Mouse (Mus musculus) brain, adult 2 months (tissue): ENCODE results near the gene Adam25.
"Not testable (repeated sequence)": the region's sequence is repeated elsewhere in the genome, so short reads cannot be mapped to it uniquely, and the experiment has no call there.

Experiments used
- DNase-seq: peaks from one replicate; pipeline ENCODE4 v3.0.0; 2011; ENCODE audit warnings: low read depth, low spot score

Gene Adam25

DNA sequence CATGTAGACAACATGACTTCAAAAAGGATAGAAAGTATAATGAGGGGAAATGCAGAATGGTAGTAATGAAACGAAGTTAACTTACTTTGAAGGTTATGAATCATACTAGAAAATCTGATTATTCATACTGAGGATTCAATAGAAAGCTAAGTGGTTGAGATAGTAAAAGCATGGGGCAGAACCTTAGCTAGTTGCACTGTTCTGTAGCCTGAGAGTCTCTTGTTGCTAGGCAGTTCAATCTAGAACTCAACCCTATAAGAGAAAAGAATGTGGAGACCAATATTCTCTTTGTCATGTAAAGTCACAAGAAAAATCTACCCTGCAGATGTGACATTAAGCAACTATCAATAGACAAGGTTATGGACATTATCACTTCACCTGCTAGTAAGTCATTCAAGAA is at the start of gene Adam25:
Gene Adam25, plus strand, starts transcription at position 301 of the 400 bp plus-strand sequence.
- DNase-seq = not testable (repeated sequence)

DNA sequence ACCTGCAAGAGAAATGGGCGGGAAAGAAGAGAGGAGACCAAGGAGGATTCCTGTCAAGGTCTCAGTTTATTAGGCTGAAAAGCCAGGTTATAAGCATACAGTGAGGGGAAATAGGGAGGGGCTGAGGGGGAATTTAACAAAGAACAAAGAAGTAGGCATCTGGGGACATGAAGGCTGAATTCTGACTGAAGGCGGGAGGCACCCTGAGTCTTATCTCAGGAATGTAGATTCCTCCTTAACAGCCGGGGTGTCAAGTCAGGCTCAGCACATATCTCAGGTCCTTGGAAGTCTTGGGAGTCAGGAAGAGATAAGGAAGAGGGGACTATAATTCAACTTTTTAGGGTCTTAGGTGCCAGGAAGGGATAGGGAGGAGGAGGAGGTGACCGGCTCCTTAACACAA is 36.6 kb upstream of the Adam25 start:
- not testable (repeated sequence) for DNase-seq

DNA sequence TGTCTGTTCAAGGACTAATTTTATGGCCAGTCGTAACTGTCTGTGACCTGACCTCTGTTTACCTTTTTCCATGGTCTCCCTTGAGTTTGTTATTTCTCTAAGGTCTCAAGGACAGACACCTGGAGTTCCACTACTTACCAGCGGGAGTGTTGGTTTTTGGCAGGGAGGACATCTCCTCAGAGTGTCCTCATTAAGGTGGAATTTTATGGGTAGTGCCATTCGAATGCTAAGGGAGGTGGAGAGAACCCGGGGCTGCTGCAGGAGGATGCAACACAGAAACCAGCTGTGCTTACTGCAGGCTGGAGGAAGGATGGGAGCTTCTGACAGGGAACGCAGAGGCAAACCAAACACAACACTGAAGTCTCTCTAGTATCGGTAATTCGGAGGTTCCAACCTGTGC is 36.0 kb upstream of the Adam25 start:
- DNase-seq = no peak

DNA sequence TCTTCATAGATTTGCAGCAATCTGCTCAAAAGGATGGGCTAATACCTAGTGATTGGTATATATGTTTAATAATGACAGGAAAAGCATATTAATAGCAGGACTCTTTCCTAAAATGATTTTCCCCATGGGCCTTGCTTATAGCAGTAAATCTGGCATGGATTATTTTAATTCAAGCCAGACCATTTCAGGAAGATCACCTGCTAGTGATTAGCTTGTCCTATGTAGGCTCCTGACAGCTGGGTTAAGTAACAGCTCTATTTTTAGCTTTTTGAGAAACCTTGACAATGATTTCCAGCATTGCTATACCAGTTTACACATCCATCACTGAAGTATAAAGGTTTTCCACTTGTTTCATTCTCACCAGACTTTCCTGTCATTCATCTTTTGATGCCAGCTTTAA is 31.3 kb downstream of the Adam25 start:
- no peak for DNase-seq

DNA sequence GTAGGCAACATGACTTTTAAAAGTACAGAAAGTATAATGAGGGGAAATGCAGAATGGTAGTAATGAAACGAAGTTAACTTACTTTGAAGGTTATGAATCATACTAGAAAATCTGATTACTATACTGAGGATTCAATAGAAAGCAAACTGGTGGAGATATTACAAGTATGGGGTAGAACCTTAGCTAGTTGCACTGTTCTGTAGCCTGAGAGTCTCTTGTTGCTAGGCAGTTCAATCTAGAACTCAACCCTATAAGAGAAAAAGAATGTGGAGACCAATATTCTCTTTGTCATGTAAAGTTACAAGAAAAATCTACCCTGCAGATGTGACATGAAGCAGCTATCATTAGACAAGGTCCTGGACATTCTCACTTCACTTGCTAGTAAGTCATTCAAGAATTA is 41.0 kb downstream of the Adam25 start, which contains the start of gene Adam20:
Gene Adam20, plus strand, starts transcription at position 301 of the 400 bp plus-strand sequence.
- DNase-seq = not testable (repeated sequence)

DNA sequence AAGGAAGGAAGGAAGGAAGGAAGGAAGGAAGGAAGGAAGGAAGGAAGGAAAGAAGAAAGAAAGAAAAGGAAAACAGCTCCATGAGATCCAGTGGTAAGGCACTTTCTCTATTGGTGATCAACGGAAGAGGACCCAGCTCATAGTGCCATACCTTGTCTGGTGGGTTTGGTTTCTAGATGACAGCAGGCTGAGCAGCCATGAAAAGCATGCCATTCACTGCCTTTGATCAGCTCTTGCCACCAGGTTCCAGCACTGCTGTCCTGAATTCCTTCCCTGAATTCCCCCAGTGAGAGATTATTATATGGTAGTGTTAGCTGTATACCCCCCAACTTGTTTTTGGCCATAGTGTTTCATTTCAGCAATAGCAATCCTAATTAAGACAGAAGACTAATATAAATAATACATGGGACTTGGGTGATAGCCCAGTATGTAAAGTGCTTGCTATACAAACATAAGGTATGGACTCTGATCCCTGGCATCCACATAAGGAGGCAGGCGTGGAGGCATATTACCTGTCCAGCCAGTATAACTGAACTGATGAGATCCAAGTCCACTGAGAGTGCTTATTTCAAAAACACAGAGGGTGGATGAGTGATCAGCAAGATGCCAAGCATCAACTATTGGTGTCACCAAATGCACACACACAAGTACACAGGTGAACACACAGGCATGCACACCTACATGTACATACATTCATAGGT is 51.5 kb downstream of the Adam25 start:
- no peak for DNase-seq
